Mouse (Mus musculus) embryonic facial prominence, embryonic 14.5 days (tissue): ENCODE results near the gene Zbtb20. TPM values are rescaled to one million over a fixed set of nuclear protein-coding genes. Genes with fewer than 3 reads are reported as not detected.

Experiments
- ATAC-seq: fragments of 200-750 bp; cut with Nextera tagmentation; 2 replicates; pipeline ENCODE4 v1.8.0; 2017; ENCODE audit warnings: low read depth, moderate number of reproducible peaks, moderate TSS enrichment
- DNase-seq: peaks from one replicate; pipeline ENCODE4 v3.0.0-alpha.2; 2015; ENCODE audit warnings: low spot score
- H3K27ac ChIP-seq: fragments of 300-500 bp; sonication (generic); replicated peaks from 2 replicates; pipeline ENCODE4 v1.5.1; 2014; ENCODE audit warnings: low read depth, mild to moderate bottlenecking, low read length, moderate library complexity
- H3K27me3 ChIP-seq: fragments of 300-500 bp; sonication (generic); replicated peaks from 2 replicates; pipeline ENCODE4 v1.6.1; 2014; ENCODE audit warnings: low read length; ENCODE audit not compliant: control insufficient read depth, insufficient read depth
- H3K36me3 ChIP-seq: fragments of 300-500 bp; sonication (generic); 2 replicates; pipeline ENCODE4 v1.6.1; 2014; ENCODE audit warnings: low read length, mixed read lengths; ENCODE audit not compliant: control insufficient read depth, insufficient read depth
- H3K4me1 ChIP-seq: fragments of 300-500 bp; sonication (generic); 2 replicates; pipeline ENCODE4 v1.6.1; 2014; ENCODE audit warnings: antibody characterized with exemption, low read length; ENCODE audit not compliant: control insufficient read depth, insufficient read depth
- H3K4me2 ChIP-seq: fragments of 300-500 bp; sonication (generic); 2 replicates; pipeline ENCODE4 v1.6.1; 2014; ENCODE audit warnings: low read depth, mild to moderate bottlenecking, low read length, moderate library complexity, mixed read lengths
- H3K4me3 ChIP-seq: fragments of 300-500 bp; sonication (generic); 2 replicates; pipeline ENCODE4 v1.5.1; 2014; ENCODE audit warnings: low read depth, mild to moderate bottlenecking, low read length
- H3K9ac ChIP-seq: fragments of 300-500 bp; sonication (generic); 2 replicates; pipeline ENCODE4 v1.6.1; 2014; ENCODE audit warnings: low read depth, mild to moderate bottlenecking, low read length, moderate library complexity, mixed read lengths
- H3K9me3 ChIP-seq: fragments of 300-500 bp; sonication (generic); 2 replicates; pipeline ENCODE4 v1.6.1; 2016; ENCODE audit warnings: low read length; ENCODE audit not compliant: control insufficient read depth
- WGBS: fragments of 180-500 bp; shearing (Covaris S2); extraction: QIAGEN DNeasy Blood & Tissue Kit; methylation state at CpG from one replicate; pipeline ENCODE4 v1.1.7; 2014; 5-methylcytosine and 5-hydroxymethylcytosine counted together
- polyA plus RNA-seq: library from polyadenylated mRNA; unstranded; fragments of >200 nt; fragmentation: Nextera tagmentation; extraction: Ambion mirVana; gene quantifications from 2 replicates; pipeline ENCODE4 v1.2.1, GENCODE M21; 2014

Zbtb20 gene
- polyA plus RNA-seq, 1 experiment from 2014 or later, result 20.6 TPM

- H3K27ac ChIP-seq, result no peak overlapping the region
- no peaks in the 10 kb centered on the region for H3K9me3 ChIP-seq
- no peak overlapping the region for H3K4me3 ChIP-seq
- ATAC-seq (no peak), DNase-seq (no peak)
- H3K4me2 ChIP-seq, result no peak overlapping the region
- H3K9ac ChIP-seq, result no peak overlapping the region
- H3K27me3 ChIP-seq, result no peaks in the 10 kb centered on the region
- H3K4me1 ChIP-seq, result no peaks in the 10 kb centered on the region
- H3K36me3 ChIP-seq, result no peaks in the 10 kb centered on the region
Observed at GRCm38 (mm10) chr16:43341916-43342455, 466.3 kb downstream of the Zbtb20 start.

DNA sequence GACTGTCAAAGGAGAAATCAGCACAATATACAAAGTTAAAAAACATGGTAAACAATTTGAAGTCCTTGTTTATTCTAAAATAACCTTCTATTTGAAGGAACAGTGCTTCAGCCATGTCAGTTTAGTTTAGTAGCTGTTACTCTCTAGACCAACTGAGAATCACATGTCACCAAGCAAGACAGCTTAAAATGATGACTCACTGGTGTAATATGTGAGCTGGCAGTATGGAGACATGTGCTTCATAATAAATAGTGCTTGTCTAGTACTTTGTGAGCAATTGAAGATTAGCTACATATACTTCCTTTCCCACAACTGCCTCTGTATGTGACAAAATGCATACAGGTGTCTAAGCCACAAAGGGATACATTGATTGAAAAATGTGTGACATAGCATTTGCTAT, 470.4 kb downstream of the Zbtb20 start:
- ATAC-seq (no peak), DNase-seq (no peak)
- Histone ChIP-seq H3K4me3 (no peak overlapping the region), H3K36me3 (no peaks in the 10 kb centered on the region), H3K27me3 (no peaks in the 10 kb centered on the region), H3K9me3 (no peaks in the 10 kb centered on the region), H3K4me1 (no peaks in the 10 kb centered on the region), H3K27ac (no peak overlapping the region), H3K4me2 (no peak overlapping the region), H3K9ac (no peak overlapping the region)

GRCm38 (mm10) chr16:43355776-43356645, 480.3 kb downstream of the Zbtb20 start:
- Histone ChIP-seq H3K9me3 (no peaks in the 10 kb centered on the region), H3K27ac (no peak overlapping the region), H3K4me3 (no peak overlapping the region), H3K27me3 (no peaks in the 10 kb centered on the region), H3K4me1 (no peaks in the 10 kb centered on the region), H3K36me3 (no peaks in the 10 kb centered on the region), H3K9ac (no peak overlapping the region), H3K4me2 (no peak overlapping the region)
- DNase-seq (no peak), ATAC-seq (no peak)
- WGBS, result 49% methylated on average over 9 of the region's 9 CpGs

DNA sequence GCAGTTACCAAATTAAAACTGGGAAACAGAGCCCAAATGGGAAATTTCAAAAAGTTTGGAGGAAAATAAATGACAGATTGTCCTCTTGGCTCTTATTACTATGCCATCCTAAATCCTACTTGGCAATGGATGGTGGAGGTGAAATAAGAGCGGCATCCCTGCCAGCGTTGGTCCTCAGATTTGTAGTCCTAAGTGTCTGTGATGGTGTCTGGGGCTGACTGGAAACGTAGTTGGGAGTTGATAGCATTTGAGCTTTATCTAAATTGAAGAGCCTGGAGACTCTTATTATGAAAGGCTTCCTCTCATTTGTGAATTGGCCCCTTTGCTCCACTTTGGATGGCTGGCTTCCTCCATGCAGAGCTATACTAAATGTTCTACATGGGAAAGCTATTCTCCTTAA, 483.9 kb downstream of the Zbtb20 start:
- 79% methylated on average over 3 of the region's 3 CpGs for WGBS
- DNase-seq, result no peak
- H3K9me3 ChIP-seq, result no peaks in the 10 kb centered on the region

GRCm38 (mm10) chr16:43360112-43360511, 484.4 kb downstream of the Zbtb20 start:
- Histone ChIP-seq H3K4me3 (no peak overlapping the region), H3K36me3 (no peaks in the 10 kb centered on the region), H3K9ac (no peak overlapping the region), H3K27me3 (no peaks in the 10 kb centered on the region), H3K4me2 (no peak overlapping the region), H3K4me1 (peaks cover 14% of the 10 kb centered on the region), H3K27ac (no peak overlapping the region), H3K9me3 (no peaks in the 10 kb centered on the region)
- no peak for ATAC-seq
- DNase-seq, result no peak
- WGBS, result 86% methylated on average over 2 of the region's 2 CpGs

More for the DNA sequence above, 483.9 kb downstream of the Zbtb20 start:
- Histone ChIP-seq H3K4me3 (no peak overlapping the region), H3K27me3 (no peaks in the 10 kb centered on the region), H3K4me1 (peaks cover 14% of the 10 kb centered on the region), H3K27ac (no peak overlapping the region), H3K9ac (no peak overlapping the region), H3K36me3 (no peaks in the 10 kb centered on the region), H3K4me2 (no peak overlapping the region)
- ATAC-seq, result no peak

DNA sequence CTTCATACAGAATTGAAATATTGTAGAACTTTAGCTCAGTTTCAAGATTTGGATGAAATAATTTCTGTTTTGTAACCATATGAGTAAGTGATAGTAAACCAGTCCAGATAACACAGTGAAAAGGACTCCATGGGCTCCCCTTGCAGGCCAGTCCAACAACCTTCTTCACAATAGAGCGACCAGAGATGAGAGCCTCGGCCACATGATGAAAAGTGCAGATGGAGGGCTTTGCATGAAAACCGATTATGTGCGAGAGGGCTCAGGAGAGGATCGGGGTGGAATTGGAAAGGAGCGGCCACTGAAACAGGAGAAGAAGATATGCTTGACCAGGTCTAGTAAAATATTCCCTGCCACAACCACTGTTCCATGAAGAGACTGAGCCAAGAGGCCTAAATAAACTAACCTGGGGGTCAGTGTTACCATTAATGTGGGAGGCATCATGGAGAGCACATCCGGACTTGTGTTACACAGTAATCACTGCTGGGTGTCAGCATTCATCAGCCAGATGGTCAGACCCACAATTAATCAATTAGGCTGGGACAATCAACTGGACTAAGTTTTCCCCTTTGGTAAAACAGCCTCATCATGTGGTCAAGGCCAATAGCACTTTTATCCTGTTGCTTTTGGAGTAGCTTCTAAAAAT, 485.3 kb downstream of the Zbtb20 start:
- H3K4me2 ChIP-seq, result no peak overlapping the region
- H3K4me1 ChIP-seq, result peaks cover 14% of the 10 kb centered on the region
- no peak overlapping the region for H3K27ac ChIP-seq
- no peaks in the 10 kb centered on the region for H3K9me3 ChIP-seq
- no peak for ATAC-seq
- H3K4me3 ChIP-seq, result no peak overlapping the region
- no peak for DNase-seq
- WGBS, result 67% methylated on average over 7 of the region's 7 CpGs
- H3K36me3 ChIP-seq, result no peaks in the 10 kb centered on the region
- H3K27me3 ChIP-seq, result no peaks in the 10 kb centered on the region
- no peak overlapping the region for H3K9ac ChIP-seq

DNA sequence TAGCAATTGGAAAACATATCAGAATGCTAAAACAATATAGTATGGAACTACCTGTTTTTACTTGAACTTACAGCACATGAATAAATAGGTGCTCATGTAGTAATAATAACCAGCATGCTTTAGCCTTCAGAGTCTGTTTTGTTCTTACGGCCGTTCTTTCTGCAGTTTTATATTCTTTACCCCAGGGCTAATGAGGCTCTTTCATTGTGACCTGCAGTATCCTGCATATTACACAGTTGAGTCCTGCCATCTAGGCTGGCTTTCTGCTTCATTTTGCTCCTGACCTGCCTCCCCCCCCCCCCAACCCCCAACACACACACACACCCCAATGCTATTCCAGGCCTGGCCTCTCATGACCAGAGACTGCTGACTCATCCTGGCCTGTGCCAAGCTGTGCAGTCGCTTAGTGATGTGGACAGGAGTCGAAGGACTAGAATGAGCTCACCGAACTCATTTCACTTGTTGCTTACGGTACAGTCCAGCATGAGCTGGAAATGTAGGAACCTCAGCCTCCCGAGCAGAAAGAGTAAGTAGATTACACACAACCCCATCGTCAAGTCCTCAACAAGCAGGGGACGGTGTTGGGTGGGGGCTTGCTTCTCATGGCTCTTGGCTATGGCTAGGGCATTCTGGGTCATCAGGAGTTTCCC, 487.1 kb downstream of the Zbtb20 start:
- peaks cover 14% of the 10 kb centered on the region for H3K4me1 ChIP-seq
- peak overlapping the region; percentile 27 for H3K4me2 ChIP-seq
- DNase-seq (peak; percentile 60), ATAC-seq (peak; percentile 67)
- H3K27me3 ChIP-seq, result no peaks in the 10 kb centered on the region
- no peak overlapping the region for H3K9ac ChIP-seq
- H3K27ac ChIP-seq, result no peak overlapping the region; the same call in 1 of the 2 replicates
- 67% methylated on average over 9 of the region's 9 CpGs for WGBS
- no peaks in the 10 kb centered on the region for H3K36me3 ChIP-seq
- H3K9me3 ChIP-seq, result no peaks in the 10 kb centered on the region
- H3K4me3 ChIP-seq, result no peak overlapping the region

DNA sequence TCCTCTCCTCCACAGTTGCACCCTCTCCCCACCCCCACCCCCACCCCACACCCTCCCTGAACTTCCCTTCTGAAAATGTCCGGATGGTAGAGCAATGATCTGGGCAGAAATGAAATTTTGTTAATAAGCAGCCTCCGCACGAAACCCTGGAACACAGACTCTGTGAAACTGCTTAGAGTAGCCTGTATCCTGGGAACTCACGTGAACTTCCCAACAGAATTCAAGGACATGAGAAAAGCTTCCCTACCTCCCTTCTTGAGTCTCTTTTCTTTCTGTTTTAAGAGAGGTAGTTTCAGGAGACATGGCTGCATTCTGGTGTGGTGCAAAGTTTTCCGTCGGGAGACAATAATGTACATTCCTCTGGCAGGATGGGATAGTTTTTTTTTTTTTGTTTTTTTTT, 487.6 kb downstream of the Zbtb20 start:
- Histone ChIP-seq H3K9ac (no peak overlapping the region), H3K4me1 (peaks cover 14% of the 10 kb centered on the region), H3K27me3 (no peaks in the 10 kb centered on the region), H3K4me3 (no peak overlapping the region), H3K4me2 (peak overlapping the region; percentile 27), H3K27ac (peak overlapping the region; percentile 54; the same call in 1 of the 2 replicates), H3K9me3 (no peaks in the 10 kb centered on the region), H3K36me3 (no peaks in the 10 kb centered on the region)
- 47% methylated on average over 6 of the region's 6 CpGs for WGBS
- ATAC-seq (no peak), DNase-seq (no peak)
